Mouse (Mus musculus): ENCODE measurements around the gene Cct4. TPM values are rescaled to one million over a fixed set of nuclear protein-coding genes. Genes with fewer than 3 reads are reported as not detected.

Gene Cct4
- polyA plus RNA-seq (2016; fragmentation: Nextera tagmentation; extraction: Ambion mirVana) = 387 and 408 TPM in 2 replicates

DNA sequence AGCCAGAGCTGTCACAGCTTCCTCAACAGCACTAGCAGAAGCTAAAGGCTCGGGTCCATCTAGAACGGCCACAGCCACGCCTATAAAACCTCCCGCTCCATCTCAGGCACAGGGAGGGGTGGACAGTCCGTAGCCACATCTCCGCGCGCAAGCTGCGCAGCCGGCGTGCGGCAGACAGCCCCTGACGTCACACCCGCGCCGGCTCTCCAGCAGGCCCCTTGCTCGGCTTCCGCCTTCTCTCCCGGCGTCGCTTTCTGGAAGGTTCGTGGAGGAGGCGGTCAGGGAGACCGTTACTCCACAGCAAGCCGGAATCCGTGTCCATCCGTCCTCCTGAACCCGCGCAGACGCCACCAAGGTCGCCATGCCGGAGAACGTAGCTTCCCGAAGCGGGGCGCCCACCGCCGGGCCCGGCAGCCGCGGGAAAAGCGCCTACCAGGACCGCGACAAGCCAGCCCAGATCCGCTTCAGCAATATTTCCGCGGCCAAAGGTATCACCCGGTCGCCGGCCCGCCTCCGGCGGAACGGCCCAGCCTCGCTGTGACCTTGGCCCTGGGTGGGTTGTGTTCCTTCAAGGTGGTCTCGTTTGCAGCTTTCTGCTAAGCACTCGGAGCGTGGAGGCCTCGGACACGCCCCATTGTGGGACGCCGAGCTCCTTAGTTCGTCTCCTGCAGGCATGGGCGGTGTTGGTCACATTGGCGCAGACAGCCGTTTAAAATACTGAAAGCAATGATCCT lies at the start of gene Cct4:
Gene Cct4 (plus strand): TSS at position 127 of the 734 bp plus-strand sequence.
- Histone ChIP-seq H3K36me3 (peaks cover 29% of the 10 kb centered on the region), H3K4me3 (peak within 1 kb of the TSS; percentile 93), H3K9me3 (no peaks in the 10 kb centered on the region), H3K27me3 (ENCODE audit: insufficient read depth, poor library complexity, severe bottlenecking) (no peaks in the 10 kb centered on the region), H3K27ac (peak within 1 kb of the TSS; percentile 98), H3K4me1 (replicated peaks) (peaks cover 15% of the 10 kb centered on the region)
- WGBS = under 1% methylated on average over 66 of the region's 66 CpGs
- DNase-seq (ENCODE audit: low spot score) = peak; percentile 93

DNA sequence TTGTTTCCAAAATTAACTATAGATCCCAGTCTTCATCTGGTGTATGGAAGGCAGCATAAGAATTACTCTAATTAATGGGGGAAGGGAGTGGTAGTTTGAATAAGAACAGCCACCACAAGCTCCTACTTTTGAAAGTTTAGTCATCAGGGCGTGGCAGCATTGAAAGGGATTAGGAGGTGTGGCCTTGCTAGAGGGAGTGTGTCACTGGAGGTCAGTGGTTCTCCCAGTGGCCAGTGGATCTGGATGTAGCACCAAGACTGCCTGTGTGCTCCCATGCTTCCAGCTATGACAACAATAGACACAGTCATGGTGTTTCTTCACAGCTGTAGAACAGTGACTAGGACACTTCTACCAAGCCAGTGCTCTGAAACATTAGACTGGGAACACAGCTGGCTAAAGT lies 41.2 kb upstream of the Cct4 start:
- H3K27me3 ChIP-seq (ENCODE audit: insufficient read depth, poor library complexity, severe bottlenecking) = no peaks in the 10 kb centered on the region
- no peak overlapping the region for H3K27ac ChIP-seq
- H3K9me3 ChIP-seq = no peaks in the 10 kb centered on the region
- DNase-seq (ENCODE audit: low spot score) = no peak
- H3K36me3 ChIP-seq = peaks cover 6% of the 10 kb centered on the region
- H3K4me1 ChIP-seq (replicated peaks) = no peaks in the 10 kb centered on the region
- no peak overlapping the region for H3K4me3 ChIP-seq
- 79% methylated on average over 1 of the region's 1 CpGs for WGBS

DNA sequence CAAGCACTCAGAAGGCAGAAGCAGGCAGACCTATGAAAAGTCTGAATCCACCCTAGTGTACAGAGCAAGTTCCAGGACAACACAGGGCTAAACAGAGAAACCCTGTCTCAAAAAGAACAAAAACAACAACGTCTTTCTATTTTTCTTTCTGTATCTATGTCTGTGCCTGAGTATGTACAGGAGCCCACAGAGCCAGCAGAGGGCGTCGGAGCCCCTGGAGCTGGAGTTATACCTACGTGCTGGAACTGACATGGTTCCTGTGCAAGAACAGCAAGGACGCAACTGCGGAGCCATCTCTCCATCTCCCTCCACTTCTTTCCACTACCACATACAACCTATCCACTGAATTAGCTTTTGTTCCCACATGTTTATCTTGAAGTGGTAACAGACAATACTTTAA lies 40.2 kb upstream of the Cct4 start:
- no peak for DNase-seq (ENCODE audit: low spot score)
- H3K27me3 ChIP-seq (ENCODE audit: insufficient read depth, poor library complexity, severe bottlenecking) = no peaks in the 10 kb centered on the region
- no peak overlapping the region for H3K27ac ChIP-seq
- H3K36me3 ChIP-seq = peaks cover 14% of the 10 kb centered on the region
- H3K9me3 ChIP-seq = no peaks in the 10 kb centered on the region
- WGBS = 88% methylated on average over 6 of the region's 6 CpGs
- no peak overlapping the region for H3K4me3 ChIP-seq
- no peaks in the 10 kb centered on the region for H3K4me1 ChIP-seq (replicated peaks)

DNA sequence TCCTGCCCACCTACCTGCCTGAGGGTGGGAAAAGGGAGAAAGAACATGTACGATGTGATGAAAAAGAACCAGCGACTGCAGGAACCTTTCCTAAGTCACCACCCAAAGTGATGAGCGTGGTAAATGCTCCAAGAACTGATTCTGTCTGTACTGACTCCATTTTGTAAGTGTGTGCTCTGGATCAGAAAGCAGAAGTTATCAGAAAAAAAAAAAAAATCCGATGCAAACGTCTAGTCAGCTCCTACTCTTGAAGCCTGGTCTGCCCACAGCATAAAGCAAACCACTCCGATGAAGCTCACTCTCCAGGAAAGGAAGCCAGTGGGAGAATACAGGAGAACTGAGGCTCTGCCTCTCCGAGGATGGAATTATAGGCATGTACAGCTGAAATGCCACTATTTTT lies 37.7 kb upstream of the Cct4 start:
- Histone ChIP-seq H3K4me3 (no peak overlapping the region), H3K27ac (no peak overlapping the region), H3K36me3 (peaks cover 35% of the 10 kb centered on the region), H3K9me3 (no peaks in the 10 kb centered on the region), H3K27me3 (ENCODE audit: insufficient read depth, poor library complexity, severe bottlenecking) (no peaks in the 10 kb centered on the region), H3K4me1 (replicated peaks) (no peaks in the 10 kb centered on the region)
- 89% methylated on average over 7 of the region's 7 CpGs for WGBS
- no peak for DNase-seq (ENCODE audit: low spot score)

DNA sequence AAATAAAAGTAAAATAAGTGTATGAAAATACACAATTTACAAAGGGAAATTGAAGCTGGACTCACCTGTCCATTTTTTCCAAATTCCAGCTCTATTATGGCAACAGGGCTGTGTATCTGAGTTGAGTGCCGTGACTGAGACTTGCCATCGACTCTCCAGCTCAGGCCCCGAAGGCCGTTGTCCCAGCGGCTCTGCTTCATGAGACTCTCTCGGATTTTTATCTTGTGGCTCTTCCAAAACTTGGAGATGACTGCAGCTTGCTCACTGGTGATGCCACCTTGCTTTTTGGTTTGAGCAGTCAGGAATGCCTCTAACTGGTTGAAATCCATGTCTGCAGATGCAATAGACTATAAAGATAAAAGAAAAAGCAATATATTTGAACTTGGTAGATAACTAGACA lies 34.0 kb upstream of the Cct4 start:
- WGBS = 96% methylated on average over 6 of the region's 6 CpGs
- Histone ChIP-seq H3K36me3 (peaks cover 36% of the 10 kb centered on the region), H3K4me3 (no peak overlapping the region), H3K27ac (no peak overlapping the region), H3K4me1 (replicated peaks) (no peaks in the 10 kb centered on the region), H3K9me3 (no peaks in the 10 kb centered on the region), H3K27me3 (ENCODE audit: insufficient read depth, poor library complexity, severe bottlenecking) (no peaks in the 10 kb centered on the region)
- DNase-seq (ENCODE audit: low spot score) = no peak

DNA sequence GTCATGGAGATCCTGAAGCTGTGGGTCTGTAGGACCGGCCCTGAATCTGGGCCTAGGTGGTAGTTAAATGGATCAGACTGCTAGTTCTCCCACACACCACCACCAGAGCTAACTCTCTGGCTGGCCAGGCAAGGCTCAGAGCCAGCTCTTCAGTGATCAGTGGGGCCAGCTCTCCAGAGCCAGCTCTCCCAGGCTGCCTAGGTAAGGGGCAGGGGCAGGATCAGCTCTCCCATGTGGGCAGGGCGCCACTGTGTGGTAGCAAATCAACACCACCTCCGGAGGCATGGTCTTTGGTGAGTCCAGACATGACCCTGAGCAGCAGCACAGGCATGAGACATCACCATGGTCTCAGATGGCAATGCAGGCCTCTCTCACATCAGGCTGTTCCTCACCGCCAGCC lies 33.5 kb upstream of the Cct4 start:
- peaks cover 36% of the 10 kb centered on the region for H3K36me3 ChIP-seq
- peak; percentile 36 for DNase-seq (ENCODE audit: low spot score)
- no peaks in the 10 kb centered on the region for H3K27me3 ChIP-seq (ENCODE audit: insufficient read depth, poor library complexity, severe bottlenecking)
- no peaks in the 10 kb centered on the region for H3K9me3 ChIP-seq
- no peaks in the 10 kb centered on the region for H3K4me1 ChIP-seq (replicated peaks)
- H3K4me3 ChIP-seq = no peak overlapping the region
- WGBS = 74% methylated on average over 4 of the region's 4 CpGs
- H3K27ac ChIP-seq = no peak overlapping the region

DNA sequence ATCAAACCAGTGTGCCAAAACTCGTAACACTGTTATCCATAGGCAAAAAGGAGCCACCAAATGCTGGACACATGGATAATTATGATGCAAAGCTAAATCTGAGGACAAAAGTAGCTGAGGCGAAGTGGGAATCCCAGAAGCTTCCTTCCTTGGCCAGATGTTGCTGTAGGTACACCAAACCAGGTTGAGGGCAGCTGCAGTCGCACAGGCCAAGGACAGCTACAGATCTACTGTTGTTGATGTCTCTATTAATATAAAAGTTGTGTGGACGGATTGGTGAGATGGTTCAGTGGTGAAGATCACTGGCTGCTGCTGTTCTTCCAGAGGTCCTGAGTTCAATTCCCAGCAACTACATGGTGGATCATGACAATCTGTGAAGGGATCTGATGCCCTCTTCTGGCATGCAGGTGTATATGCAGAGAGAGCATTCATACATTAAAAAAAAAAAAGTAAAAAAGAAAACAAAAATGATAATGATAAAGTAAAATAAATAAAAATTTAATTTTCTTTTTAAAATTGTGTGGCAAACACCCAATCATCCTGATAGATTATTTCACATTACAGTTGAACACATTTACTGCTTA lies 32.4 kb upstream of the Cct4 start:
- WGBS = 92% methylated on average over 4 of the region's 4 CpGs
- no peak for DNase-seq (ENCODE audit: low spot score)
- H3K4me1 ChIP-seq (replicated peaks) = no peaks in the 10 kb centered on the region
- no peak overlapping the region for H3K27ac ChIP-seq
- H3K4me3 ChIP-seq = no peak overlapping the region
- H3K36me3 ChIP-seq = peaks cover 33% of the 10 kb centered on the region
- no peaks in the 10 kb centered on the region for H3K27me3 ChIP-seq (ENCODE audit: insufficient read depth, poor library complexity, severe bottlenecking)
- H3K9me3 ChIP-seq = no peaks in the 10 kb centered on the region

DNA sequence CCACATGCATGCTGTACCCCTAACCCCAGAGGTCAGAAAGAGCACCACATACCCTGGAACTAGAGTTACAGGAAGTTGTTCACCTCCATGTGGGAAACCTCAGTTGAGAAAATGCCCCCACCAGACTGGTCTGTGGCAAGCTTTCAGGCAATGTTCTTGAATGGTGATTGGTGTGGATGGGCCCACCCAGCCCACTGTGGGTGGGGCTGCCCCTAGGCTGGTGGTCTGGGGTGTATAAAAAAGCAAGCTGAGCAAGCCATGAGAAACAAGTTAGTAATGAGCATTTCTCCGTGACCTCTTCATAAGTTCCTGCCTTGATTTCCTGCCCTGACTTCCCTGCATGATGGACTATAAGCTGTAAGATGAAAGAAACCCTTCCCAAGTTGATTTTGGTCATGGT lies 28.2 kb upstream of the Cct4 start:
- no peak for DNase-seq (ENCODE audit: low spot score)
- 84% methylated on average over 1 of the region's 1 CpGs for WGBS

DNA sequence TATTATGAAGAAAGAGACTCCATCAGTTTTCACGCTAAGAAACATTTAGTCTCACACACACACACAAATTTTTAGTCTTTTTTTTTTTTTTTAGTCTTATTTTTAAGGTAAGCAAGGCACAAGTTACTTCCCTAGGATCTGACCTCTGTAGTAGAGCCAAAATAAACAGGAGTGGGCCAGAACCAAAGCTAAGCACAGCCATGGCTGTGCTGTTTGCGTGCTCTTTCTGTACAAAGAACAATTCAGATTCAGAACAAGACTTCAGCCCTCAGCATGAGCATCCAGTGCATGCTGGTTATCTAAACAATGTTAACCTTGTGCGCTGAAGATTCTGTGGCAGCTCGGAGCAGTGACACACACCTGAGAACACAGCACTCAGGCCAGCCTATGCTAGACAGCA lies 25.9 kb upstream of the Cct4 start:
- no peak for DNase-seq (ENCODE audit: low spot score)
- H3K9me3 ChIP-seq = peaks cover 20% of the 10 kb centered on the region
- peaks cover 29% of the 10 kb centered on the region for H3K36me3 ChIP-seq
- no peak overlapping the region for H3K27ac ChIP-seq
- 81% methylated on average over 4 of the region's 4 CpGs for WGBS
- H3K4me3 ChIP-seq = no peak overlapping the region
- no peaks in the 10 kb centered on the region for H3K27me3 ChIP-seq (ENCODE audit: insufficient read depth, poor library complexity, severe bottlenecking)
- H3K4me1 ChIP-seq (replicated peaks) = no peaks in the 10 kb centered on the region

More for the DNA sequence above, 28.2 kb upstream of the Cct4 start:
- H3K36me3 ChIP-seq = peaks cover 16% of the 10 kb centered on the region
- H3K9me3 ChIP-seq = peaks cover 11% of the 10 kb centered on the region
- H3K27me3 ChIP-seq (ENCODE audit: insufficient read depth, poor library complexity, severe bottlenecking) = no peaks in the 10 kb centered on the region
- no peak overlapping the region for H3K27ac ChIP-seq
- H3K4me1 ChIP-seq (replicated peaks) = no peaks in the 10 kb centered on the region
- H3K4me3 ChIP-seq = no peak overlapping the region

DNA sequence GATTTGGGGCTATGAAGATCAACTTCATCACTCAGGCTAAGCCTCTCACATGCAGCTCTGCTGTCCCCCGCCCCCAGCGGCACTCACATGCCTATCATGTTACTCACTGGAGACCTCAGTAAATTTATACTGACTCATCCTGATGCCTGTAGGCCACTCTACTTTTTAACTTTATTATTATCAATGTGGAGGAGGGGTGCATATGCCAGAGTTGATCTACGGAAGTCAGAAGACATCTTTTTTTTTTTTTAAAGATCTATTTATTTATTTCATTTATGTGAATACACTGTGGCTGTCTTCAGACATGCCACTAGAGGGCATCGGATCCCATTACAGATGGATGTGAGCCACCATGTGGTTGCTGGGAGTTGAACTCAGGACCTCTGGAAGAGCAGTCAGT lies 24.8 kb upstream of the Cct4 start:
- 82% methylated on average over 4 of the region's 4 CpGs for WGBS
- H3K36me3 ChIP-seq = peaks cover 31% of the 10 kb centered on the region
- no peaks in the 10 kb centered on the region for H3K4me1 ChIP-seq (replicated peaks)
- H3K27ac ChIP-seq = no peak overlapping the region
- peaks cover 22% of the 10 kb centered on the region for H3K9me3 ChIP-seq
- no peak overlapping the region for H3K4me3 ChIP-seq
- no peaks in the 10 kb centered on the region for H3K27me3 ChIP-seq (ENCODE audit: insufficient read depth, poor library complexity, severe bottlenecking)
- no peak for DNase-seq (ENCODE audit: low spot score)

DNA sequence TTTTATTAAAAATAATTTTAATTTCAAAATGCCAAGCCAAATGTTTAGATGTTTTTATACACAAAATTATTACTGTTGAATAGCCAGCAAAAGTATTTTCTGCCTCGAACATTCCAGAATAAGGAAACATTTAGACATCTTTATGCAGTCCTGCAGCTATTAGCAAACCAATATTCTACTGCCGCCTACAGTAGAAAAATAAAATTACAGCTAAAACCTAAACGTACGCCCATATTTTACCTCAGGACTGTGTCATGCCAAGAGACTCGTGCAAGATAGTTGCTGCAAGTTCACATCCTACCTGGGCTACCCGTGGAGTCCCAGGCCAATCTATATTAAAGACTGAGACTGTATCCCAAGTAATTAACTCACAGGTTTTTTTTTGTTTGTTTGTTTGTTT lies 20.8 kb upstream of the Cct4 start:
- H3K36me3 ChIP-seq = peaks cover 64% of the 10 kb centered on the region
- H3K27ac ChIP-seq = no peak overlapping the region
- H3K4me3 ChIP-seq = no peak overlapping the region
- H3K27me3 ChIP-seq (ENCODE audit: insufficient read depth, poor library complexity, severe bottlenecking) = no peaks in the 10 kb centered on the region
- no peak for DNase-seq (ENCODE audit: low spot score)
- WGBS = 70% methylated on average over 6 of the region's 6 CpGs
- H3K4me1 ChIP-seq (replicated peaks) = peaks cover 15% of the 10 kb centered on the region; the same call in 1 of the 2 replicates
- H3K9me3 ChIP-seq = peaks cover 49% of the 10 kb centered on the region

DNA sequence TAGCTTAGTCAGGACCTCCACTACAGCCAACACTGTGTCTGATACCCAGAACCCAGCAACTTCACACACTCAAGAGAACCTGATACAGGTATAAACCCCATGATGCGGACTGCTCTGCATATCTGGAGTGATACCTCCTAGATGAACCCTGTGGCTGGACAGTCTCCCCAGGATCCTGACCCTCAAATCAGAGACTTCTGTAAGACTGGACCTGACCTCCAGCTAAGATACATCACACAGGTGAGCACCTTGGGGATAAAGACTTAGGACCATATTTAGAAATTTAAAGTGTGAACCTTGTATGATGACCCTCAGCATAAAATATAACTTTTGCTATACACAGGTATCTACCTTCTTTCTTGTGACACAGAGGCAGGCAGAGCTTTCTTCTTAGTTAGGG lies 19.8 kb upstream of the Cct4 start:
- whole genome bisulfite sequencing = 95% methylated on average over 1 of the region's 1 CpGs
- Histone ChIP-seq H3K4me3 (no peak overlapping the region), H3K36me3 (peaks cover 64% of the 10 kb centered on the region), H3K27ac (no peak overlapping the region), H3K4me1 (replicated peaks) (peaks cover 24% of the 10 kb centered on the region), H3K27me3 (ENCODE audit: insufficient read depth, poor library complexity, severe bottlenecking) (no peaks in the 10 kb centered on the region), H3K9me3 (peaks cover 49% of the 10 kb centered on the region)
- no peak for DNase-seq (ENCODE audit: low spot score)

DNA sequence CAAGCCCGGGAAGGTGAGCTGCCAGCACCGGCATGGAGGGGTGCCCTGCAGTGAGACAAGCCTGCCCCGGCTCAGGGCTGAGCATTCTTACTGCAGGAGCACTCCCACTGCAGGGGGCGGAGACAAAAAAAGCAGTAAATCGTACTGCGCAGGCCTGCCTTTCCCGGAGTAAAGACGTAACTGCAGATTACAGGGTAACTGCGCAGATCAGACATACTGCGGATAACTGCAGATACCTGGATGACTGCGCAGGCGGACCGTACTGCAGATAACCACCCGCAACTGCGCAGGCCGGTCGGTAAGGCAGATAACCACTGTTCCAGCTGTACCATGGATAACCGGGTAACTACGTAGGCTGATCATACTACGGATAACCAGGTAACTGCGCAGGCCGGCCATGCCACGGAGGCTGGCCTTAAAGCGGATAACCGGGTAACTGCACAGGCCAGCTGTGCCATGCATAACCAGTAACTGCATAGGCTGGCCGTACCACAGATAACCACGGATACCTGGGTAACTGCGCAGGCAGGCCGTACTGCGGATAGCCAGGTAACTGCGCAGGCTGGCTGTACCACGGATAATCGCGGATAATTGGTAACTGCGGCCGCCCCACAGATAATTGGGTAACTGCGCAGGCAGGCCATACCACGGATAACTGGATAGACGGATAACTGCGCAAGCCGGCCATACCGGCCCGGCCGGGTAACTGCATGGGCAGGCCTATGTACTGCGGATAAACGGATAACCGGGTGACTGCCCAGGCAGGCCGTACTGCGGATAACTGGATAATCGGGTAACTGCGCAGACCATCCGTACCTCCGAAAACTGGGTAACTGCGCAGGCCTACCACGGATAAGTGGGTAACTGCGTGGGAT lies 18.2 kb upstream of the Cct4 start, which contains the start of gene Zrsr1:
Gene Zrsr1 (plus strand): TSS at position 171 of the 875 bp plus-strand sequence.
- 50% methylated on average over 56 of the region's 56 CpGs for WGBS
- H3K27me3 ChIP-seq (ENCODE audit: insufficient read depth, poor library complexity, severe bottlenecking) = no peaks in the 10 kb centered on the region
- H3K9me3 ChIP-seq = peaks cover 39% of the 10 kb centered on the region
- peaks cover 35% of the 10 kb centered on the region for H3K4me1 ChIP-seq (replicated peaks)
- peak within 1 kb of the TSS; percentile 60 for H3K4me3 ChIP-seq
- DNase-seq (ENCODE audit: low spot score) = peak; percentile 46
- peaks cover 63% of the 10 kb centered on the region for H3K36me3 ChIP-seq
- peak within 1 kb of the TSS; percentile 80 for H3K27ac ChIP-seq
